Comparison of ENCODE assay signal across 8 mouse cellular contexts in genomic region chr1:171293906-171294297, GRCm38 (mm10). TPM values are rescaled to one million over a fixed set of nuclear protein-coding genes. Genes with fewer than 3 reads are reported as not detected.
DNase-seq lines count a peak whose midpoint lies in the region; ATAC-seq and TF ChIP-seq lines count a peak whose summit lies in the region.

No protein-coding gene starts in this region.

- peak overlapping the region; percentile 80 for H3K9ac ChIP-seq in kidney, postnatal 0 days (ENCODE audit: low read depth, low read length)
- peak overlapping the region; percentile 81 for H3K9ac ChIP-seq in midbrain, embryonic 14.5 days (replicated peaks; ENCODE audit: low read length)

- H3K27me3 ChIP-seq in kidney, postnatal 0 days (ENCODE audit: insufficient read depth, low read length), result no peaks in the 10 kb centered on the region
- peaks cover 30% of the 10 kb centered on the region for H3K27me3 ChIP-seq in hindbrain, embryonic 10.5 days (ENCODE audit: insufficient read depth, poor library complexity, severe bottlenecking)
- 0 out of 2 replicates have a peak, but pooled peaks cover 9% of the 10 kb centered on the region for H3K27me3 ChIP-seq in midbrain, embryonic 14.5 days (ENCODE audit: control insufficient read depth, insufficient read depth, low read length)

- no peaks in the 10 kb centered on the region for H3K9me3 ChIP-seq in kidney, postnatal 0 days (replicated peaks; ENCODE audit: low read length)
- no peaks in the 10 kb centered on the region for H3K9me3 ChIP-seq in hindbrain, embryonic 10.5 days
- H3K9me3 ChIP-seq in midbrain, embryonic 14.5 days (ENCODE audit: control insufficient read depth, low read length), result no peaks in the 10 kb centered on the region

- H3K36me3 ChIP-seq in kidney, postnatal 0 days (ENCODE audit: insufficient read depth, low read length), result no peaks in the 10 kb centered on the region; the same call in 1 of the 2 replicates
- H3K36me3 ChIP-seq in hindbrain, embryonic 10.5 days, result peaks cover 22% of the 10 kb centered on the region
- peaks cover 12% of the 10 kb centered on the region for H3K36me3 ChIP-seq in midbrain, embryonic 14.5 days (ENCODE audit: control insufficient read depth, insufficient read depth, low read length)

- H3K4me1 ChIP-seq in kidney, postnatal 0 days (replicated peaks; ENCODE audit: insufficient read depth, low read length), result peaks cover 7% of the 10 kb centered on the region
- peaks cover 2% of the 10 kb centered on the region; the same call in 1 of the 2 replicates for H3K4me1 ChIP-seq in bone marrow macrophage, adult 2 months (ENCODE audit: control insufficient read depth, insufficient read depth, low read length)
- peaks cover 10% of the 10 kb centered on the region for H3K4me1 ChIP-seq in hindbrain, embryonic 10.5 days (replicated peaks)
- peaks cover 9% of the 10 kb centered on the region for H3K4me1 ChIP-seq in midbrain, embryonic 14.5 days (ENCODE audit: control insufficient read depth, insufficient read depth, low read length)

- no peak for ATAC-seq in kidney, postnatal 0 days (replicated peaks; ENCODE audit: low FRiP score, low read depth)
- no peak for ATAC-seq in midbrain, embryonic 14.5 days (ENCODE audit: low FRiP score, low TSS enrichment)

- no peak for TF ChIP-seq POLR2A in bone marrow macrophage, adult 2 months (IDR thresholded peaks at IDR 0.05; ENCODE audit: borderline replicate concordance, low read depth, low read length)

- no peak for TF ChIP-seq CTCF in kidney, postnatal 0 days (IDR thresholded peaks at IDR 0.05; ENCODE audit: low read depth)
- no peak for TF ChIP-seq CTCF in bone marrow macrophage, adult 2 months (IDR thresholded peaks at IDR 0.05; ENCODE audit: low read depth, low read length)

- H3K4me2 ChIP-seq in kidney, postnatal 0 days (ENCODE audit: low read length), result peak overlapping the region; percentile 73
- peak overlapping the region; percentile 74 for H3K4me2 ChIP-seq in midbrain, embryonic 14.5 days (ENCODE audit: low read length)

- DNase-seq in kidney, postnatal 0 days (ENCODE audit: low spot score), result no peak
- no peak for DNase-seq in kidney, postnatal 10 days
- DNase-seq in hindbrain, embryonic 10.5 days (ENCODE audit: low spot score), result no peak
- DNase-seq in midbrain, embryonic 14.5 days, result no peak
- DNase-seq in layer of hippocampus, postnatal 36 days, result no peak
- DNase-seq in adrenal gland, postnatal 4 days (ENCODE audit: low spot score in 2 of 2), result no peak
- no peak for DNase-seq in cerebellum, postnatal 25 days

- peak overlapping the region; percentile 70 for H3K4me3 ChIP-seq in kidney, postnatal 0 days (replicated peaks; ENCODE audit: low read depth, low read length)
- peak overlapping the region; percentile 68 for H3K4me3 ChIP-seq in bone marrow macrophage, adult 2 months (ENCODE audit: insufficient read depth, low read length)
- peak overlapping the region; percentile 72 for H3K4me3 ChIP-seq in hindbrain, embryonic 10.5 days
- H3K4me3 ChIP-seq in midbrain, embryonic 14.5 days (replicated peaks; ENCODE audit: low read depth, low read length), result peak overlapping the region; percentile 76

- WGBS in kidney, postnatal 0 days, result 38% methylated on average over 5 of the region's 5 CpGs
- 51% methylated on average over 5 of the region's 5 CpGs for WGBS in hindbrain, embryonic 10.5 days
- WGBS in midbrain, embryonic 14.5 days, result 39% methylated on average over 5 of the region's 5 CpGs

- H3K27ac ChIP-seq in kidney, postnatal 0 days, result peak overlapping the region; percentile 96
- H3K27ac ChIP-seq in bone marrow macrophage, adult 2 months (ENCODE audit: insufficient read depth, low read depth, low read length), result peak overlapping the region; percentile 88; the same call in 1 of the 2 replicates
- peak overlapping the region; percentile 98 for H3K27ac ChIP-seq in hindbrain, embryonic 10.5 days
- peak overlapping the region; percentile 90 for H3K27ac ChIP-seq in midbrain, embryonic 14.5 days (replicated peaks; ENCODE audit: low read depth, low read length)

RNA-seq across cellular contexts. Expression of gene Ufc1, which starts 0.9 kb away (rescaled TPM):
- 133 and 136 TPM in 2 replicates for polyA plus RNA-seq in kidney, postnatal 0 days (2015; fragmentation: Nextera tagmentation; extraction: Ambion mirVana)
- polyA plus RNA-seq in bone marrow macrophage, adult 2 months (2012; ENCODE audit: insufficient read depth, insufficient read length, missing spikeins), result 97.2 and 100 TPM in 2 replicates
- polyA plus RNA-seq in hindbrain, embryonic 10.5 days (2016; fragmentation: Nextera tagmentation; extraction: Ambion mirVana), result 105 and 111 TPM in 2 replicates
- polyA plus RNA-seq in midbrain, embryonic 14.5 days (2014; fragmentation: Nextera tagmentation; extraction: Ambion mirVana), result 120 and 132 TPM in 2 replicates
- 100 to 1,000 TPM; 101 to 112 TPM for total RNA-seq in layer of hippocampus, postnatal 36 days (2021)
- 100 to 1,000 TPM; 138 to 155 TPM for total RNA-seq in adrenal gland, postnatal 4 days (2021)

RNA-seq across cellular contexts. Expression of gene Usp21, which starts 6.1 kb away (rescaled TPM):
- 59.4 and 63.3 TPM in 2 replicates for polyA plus RNA-seq in kidney, postnatal 0 days (2015; fragmentation: Nextera tagmentation; extraction: Ambion mirVana)
- polyA plus RNA-seq in bone marrow macrophage, adult 2 months (2012; ENCODE audit: insufficient read depth, insufficient read length, missing spikeins), result 45.1 and 53.8 TPM in 2 replicates
- 95.6 and 111 TPM in 2 replicates for polyA plus RNA-seq in hindbrain, embryonic 10.5 days (2016; fragmentation: Nextera tagmentation; extraction: Ambion mirVana)
- polyA plus RNA-seq in midbrain, embryonic 14.5 days (2014; fragmentation: Nextera tagmentation; extraction: Ambion mirVana), result 92.6 and 98.9 TPM in 2 replicates
- 10 to 100 TPM; 66.9 to 70.5 TPM for total RNA-seq in layer of hippocampus, postnatal 36 days (2021)
- 10 to 100 TPM; 51.4 to 56.0 TPM for total RNA-seq in adrenal gland, postnatal 4 days (2021)

RNA-seq across cellular contexts. Expression of gene Ppox, which starts 12.9 kb away (rescaled TPM):
- polyA plus RNA-seq in kidney, postnatal 0 days (2015; fragmentation: Nextera tagmentation; extraction: Ambion mirVana), result 46.4 and 48.2 TPM in 2 replicates
- polyA plus RNA-seq in bone marrow macrophage, adult 2 months (2012; ENCODE audit: insufficient read depth, insufficient read length, missing spikeins), result 28.1 and 38.1 TPM in 2 replicates
- 54.1 and 56.2 TPM in 2 replicates for polyA plus RNA-seq in hindbrain, embryonic 10.5 days (2016; fragmentation: Nextera tagmentation; extraction: Ambion mirVana)
- 43.2 and 46.8 TPM in 2 replicates for polyA plus RNA-seq in midbrain, embryonic 14.5 days (2014; fragmentation: Nextera tagmentation; extraction: Ambion mirVana)
- 10 to 100 TPM; 28.0 to 31.4 TPM for total RNA-seq in layer of hippocampus, postnatal 36 days (2021)
- total RNA-seq in adrenal gland, postnatal 4 days (2021), result 10 to 100 TPM; 55.8 to 57.1 TPM

RNA-seq across cellular contexts. Expression of gene B4galt3, which starts 23.8 kb away (rescaled TPM):
- 63.9 and 72.0 TPM in 2 replicates for polyA plus RNA-seq in kidney, postnatal 0 days (2015; fragmentation: Nextera tagmentation; extraction: Ambion mirVana)
- polyA plus RNA-seq in bone marrow macrophage, adult 2 months (2012; ENCODE audit: insufficient read depth, insufficient read length, missing spikeins), result 40.4 and 46.1 TPM in 2 replicates
- polyA plus RNA-seq in hindbrain, embryonic 10.5 days (2016; fragmentation: Nextera tagmentation; extraction: Ambion mirVana), result 70.3 and 80.9 TPM in 2 replicates
- polyA plus RNA-seq in midbrain, embryonic 14.5 days (2014; fragmentation: Nextera tagmentation; extraction: Ambion mirVana), result 101 and 105 TPM in 2 replicates
- 10 to 100 TPM; 68.5 to 76.8 TPM for total RNA-seq in layer of hippocampus, postnatal 36 days (2021)
- 10 to 100 TPM; 48.4 to 56.3 TPM for total RNA-seq in adrenal gland, postnatal 4 days (2021)

RNA-seq across cellular contexts. Expression of gene Dedd, which starts 35.0 kb away (rescaled TPM):
- polyA plus RNA-seq in kidney, postnatal 0 days (2015; fragmentation: Nextera tagmentation; extraction: Ambion mirVana), result 43.9 and 46.0 TPM in 2 replicates
- polyA plus RNA-seq in bone marrow macrophage, adult 2 months (2012; ENCODE audit: insufficient read depth, insufficient read length, missing spikeins), result 34.3 and 43.5 TPM in 2 replicates
- polyA plus RNA-seq in hindbrain, embryonic 10.5 days (2016; fragmentation: Nextera tagmentation; extraction: Ambion mirVana), result 46.2 and 48.4 TPM in 2 replicates
- polyA plus RNA-seq in midbrain, embryonic 14.5 days (2014; fragmentation: Nextera tagmentation; extraction: Ambion mirVana), result 49.0 and 61.5 TPM in 2 replicates
- total RNA-seq in layer of hippocampus, postnatal 36 days (2021), result 10 to 100 TPM; 36.5 to 41.3 TPM
- total RNA-seq in adrenal gland, postnatal 4 days (2021), result 10 to 100 TPM; 41.2 to 43.1 TPM
